Mouse (Mus musculus): ENCODE measurements around the gene Cd247. TPM values are rescaled to one million over a fixed set of nuclear protein-coding genes. Genes with fewer than 3 reads are reported as not detected.
"Not testable (repeated sequence)": the region's sequence is repeated elsewhere in the genome, so short reads cannot be mapped to it uniquely, and the experiment has no call there.

Gene Cd247
- total RNA-seq (2021) = under 1 TPM; 0.76 to 0.80 TPM

DNA sequence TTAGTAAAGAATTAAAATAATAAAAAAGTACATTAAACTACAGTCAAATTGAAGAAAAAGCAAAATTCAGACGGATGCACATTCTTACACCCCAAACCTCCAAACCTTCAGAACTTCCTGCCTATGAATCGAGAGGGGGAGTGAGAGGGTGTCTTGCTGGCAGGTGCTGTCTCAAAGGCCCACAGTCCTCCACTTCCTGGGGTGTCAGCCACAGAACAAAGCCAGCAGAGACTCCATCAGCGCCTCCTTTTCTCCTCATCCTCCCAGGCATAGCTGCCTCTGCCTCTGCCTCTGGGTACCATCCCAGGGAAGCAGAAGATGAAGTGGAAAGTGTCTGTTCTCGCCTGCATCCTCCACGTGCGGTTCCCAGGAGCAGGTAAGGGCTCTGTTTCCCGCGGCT lies at the start of gene Cd247:
Cd247 (plus strand) TSS at position 171 of the 400 bp plus-strand sequence.
- no peak for DNase-seq
- intact Hi-C loops (cut with DNase I) = no loop called here

DNA sequence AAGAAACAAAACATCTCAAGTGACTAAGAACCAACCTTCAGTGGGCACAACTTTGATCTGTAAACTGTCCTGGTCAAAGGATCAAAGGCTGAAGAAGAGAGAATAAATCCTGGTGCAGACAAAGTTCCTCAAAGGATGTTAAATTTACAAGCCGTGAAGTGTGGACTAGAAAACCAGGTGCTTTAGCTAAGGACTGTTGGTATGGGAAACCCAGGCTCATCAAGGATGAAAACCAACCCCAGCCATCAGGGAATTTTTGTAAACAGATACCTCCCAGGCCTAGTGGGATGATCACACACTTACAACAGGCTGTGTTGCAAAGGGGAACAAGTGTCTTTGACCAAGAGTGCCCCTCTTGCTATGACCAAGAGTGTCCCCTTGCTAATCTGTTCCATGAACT lies 49.5 kb upstream of the Cd247 start:
- intact Hi-C loops (cut with DNase I) = loop anchor here (1.0 to 10.0 kb wide), 5 partner anchors 15 to 344 kb away; partner anchors contain the start of genes Dcaf6 and Mpc2

DNA sequence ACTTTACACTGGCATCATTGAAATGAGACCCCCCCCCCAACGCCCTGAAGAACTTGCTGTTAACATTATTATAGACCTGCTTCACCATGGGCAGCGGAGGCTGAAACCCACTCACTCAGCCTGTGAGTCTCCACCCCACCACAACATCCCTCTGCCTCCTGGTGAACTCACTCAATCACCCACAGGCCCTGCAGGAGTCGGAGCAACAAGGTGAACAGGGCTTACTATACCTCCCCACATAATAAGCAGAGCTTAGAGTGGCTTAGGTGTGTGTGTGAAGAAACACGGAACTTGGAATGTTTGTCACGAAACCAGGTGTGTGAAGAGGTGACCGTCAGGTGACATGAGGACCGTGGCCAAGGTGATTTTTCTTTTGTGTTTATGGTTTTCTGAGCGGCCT lies 46.5 kb upstream of the Cd247 start:
- intact Hi-C loops (cut with DNase I) = no loop called here

More for the DNA sequence above, 49.5 kb upstream of the Cd247 start:
- no peak for DNase-seq

DNA sequence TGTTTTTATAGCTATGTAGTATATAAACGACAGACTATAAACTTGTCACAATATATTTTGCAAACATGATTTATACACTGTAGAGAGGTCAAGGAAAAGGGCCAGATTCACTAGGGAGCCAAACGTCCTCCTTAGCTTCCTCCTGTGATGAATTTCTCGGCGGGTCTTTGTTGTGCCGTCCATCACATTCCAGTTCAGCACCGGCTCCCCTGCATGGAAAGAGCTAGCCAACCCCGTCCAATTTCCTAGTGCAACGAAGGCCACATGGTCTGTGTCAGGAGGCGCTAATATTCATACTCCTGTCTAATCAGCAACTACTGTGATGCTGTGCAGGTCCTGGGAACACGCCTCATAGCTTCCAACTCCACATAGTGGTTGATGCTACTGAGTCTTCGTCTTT lies 40.4 kb upstream of the Cd247 start:
- intact Hi-C loops (cut with DNase I) = no loop called here
- DNase-seq = no peak

More for the DNA sequence above, 46.5 kb upstream of the Cd247 start:
- DNase-seq = no peak

DNA sequence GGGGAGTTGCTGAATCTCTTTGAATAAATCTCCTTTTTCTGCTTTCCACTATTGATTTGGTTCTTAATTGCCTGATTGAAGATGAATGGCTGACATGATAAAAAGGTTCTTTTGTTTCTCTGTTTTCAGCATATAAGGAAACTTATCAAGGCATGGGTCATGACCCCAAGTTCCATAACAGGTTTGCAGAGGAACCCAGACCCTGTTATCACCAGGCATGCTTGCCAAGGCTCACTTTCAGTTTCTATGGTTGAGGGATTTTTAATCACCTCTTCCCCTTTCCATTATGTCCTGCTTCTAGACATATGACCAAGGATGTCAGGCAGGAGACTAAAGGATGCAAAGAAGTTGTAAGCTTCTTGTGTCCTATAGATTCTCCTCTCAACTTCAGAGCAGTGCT lies 37.3 kb upstream of the Cd247 start:
- DNase-seq = no peak
- intact Hi-C loops (cut with DNase I) = no loop called here

DNA sequence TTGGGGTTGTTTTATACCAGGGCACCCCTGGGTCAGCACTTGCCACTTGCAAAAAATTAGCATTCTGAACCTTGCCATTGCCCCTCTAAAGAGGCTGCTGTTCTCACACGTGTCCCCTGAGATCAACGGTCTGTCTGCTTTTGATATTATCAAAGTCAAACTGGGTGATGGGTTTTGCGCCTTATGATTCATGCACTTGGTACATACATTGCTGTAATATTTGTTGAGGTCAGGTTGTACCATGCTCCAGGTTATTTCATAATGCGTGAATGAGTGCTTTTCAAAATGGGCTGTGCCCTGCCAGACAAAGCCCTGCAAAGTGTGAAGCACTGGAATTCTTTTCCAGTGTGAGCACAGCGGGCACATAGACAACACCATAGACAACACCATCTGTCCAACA lies 36.6 kb upstream of the Cd247 start:
- DNase-seq = no peak
- intact Hi-C loops (cut with DNase I) = no loop called here

DNA sequence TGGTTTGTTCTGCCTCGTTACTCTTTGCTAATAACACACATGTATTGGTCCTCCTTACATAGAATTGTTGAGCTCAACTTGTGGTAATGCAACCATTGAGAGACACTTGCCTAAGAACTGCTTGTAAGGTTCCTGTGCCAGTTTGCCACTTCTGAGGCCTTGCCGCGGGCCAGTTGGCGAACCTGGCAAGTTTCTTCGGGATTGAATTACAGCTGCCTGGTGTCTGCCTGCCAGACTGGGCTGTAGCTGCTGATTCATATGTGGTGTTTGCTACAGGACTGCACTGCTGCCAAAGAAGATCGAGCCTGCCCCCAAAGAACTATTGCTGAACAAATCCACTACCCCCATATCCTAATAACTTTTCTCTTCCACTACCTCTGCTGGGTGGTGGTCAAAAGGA lies 34.3 kb upstream of the Cd247 start:
- no peak for DNase-seq
- intact Hi-C loops (cut with DNase I) = loop anchor here (1.0 kb wide), 1 partner anchor 16 kb away; no protein-coding TSS in a partner anchor

DNA sequence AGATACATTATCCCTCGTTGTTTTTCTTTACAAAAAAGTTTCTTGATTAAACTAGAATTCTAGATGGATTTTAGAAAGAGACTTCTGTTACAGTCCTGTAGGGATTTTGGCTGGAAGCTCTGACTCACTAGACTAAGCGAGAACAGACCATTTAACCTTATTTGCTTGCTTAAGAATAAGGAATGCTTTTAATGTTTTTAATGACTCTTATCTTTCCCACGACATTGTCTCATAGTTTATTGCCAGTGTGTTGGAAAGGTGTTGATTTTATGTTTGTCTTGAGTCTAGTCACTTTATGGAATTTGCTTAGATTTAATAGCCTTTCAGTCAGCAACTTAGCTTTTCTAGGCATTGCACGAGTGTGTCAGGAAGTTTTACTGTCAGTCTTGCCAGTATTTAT lies 33.3 kb upstream of the Cd247 start:
- intact Hi-C loops (cut with DNase I) = no loop called here
- DNase-seq = no peak

DNA sequence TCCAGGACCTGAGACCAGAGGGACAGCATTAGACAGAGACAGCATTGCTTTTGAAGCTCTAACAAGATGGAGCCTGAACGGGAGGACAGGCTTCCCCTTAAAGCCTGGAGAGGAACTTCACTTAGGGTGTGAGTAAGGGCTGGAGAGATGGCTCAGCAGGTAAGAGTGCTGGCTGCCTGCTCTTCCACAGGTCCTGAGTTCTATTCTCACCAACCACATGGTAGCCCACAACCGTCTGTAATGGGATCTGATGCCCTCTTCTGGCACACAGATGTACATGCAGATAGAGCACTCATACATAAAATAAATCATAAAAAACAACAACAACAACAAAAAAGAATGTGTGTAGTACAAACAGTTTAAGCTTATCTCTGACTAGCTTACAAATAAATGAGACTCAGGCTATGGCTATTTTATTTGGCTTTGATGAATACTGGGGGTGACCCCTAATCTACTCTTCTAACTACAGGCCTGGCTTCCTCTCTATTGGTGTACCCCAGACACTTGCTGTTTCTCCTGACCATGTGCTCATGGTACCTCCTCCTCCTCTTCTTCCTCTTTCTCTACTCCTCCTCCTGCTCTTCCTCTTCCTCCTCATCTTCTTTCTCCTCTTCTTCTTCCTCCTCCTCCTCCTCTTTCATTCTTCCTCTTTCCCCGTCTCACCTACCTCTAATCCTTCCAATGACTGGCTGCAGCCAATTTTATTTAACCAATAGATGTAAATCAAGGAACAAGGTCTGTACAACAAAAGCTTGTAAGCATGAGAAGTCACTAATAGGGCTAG lies 26.8 kb upstream of the Cd247 start:
- intact Hi-C loops (cut with DNase I) = loop anchor here (5.0 to 10.0 kb wide), 2 partner anchors 179 to 297 kb away; partner anchors contain the start of genes Dcaf6 and Mpc2
- no peak for DNase-seq

DNA sequence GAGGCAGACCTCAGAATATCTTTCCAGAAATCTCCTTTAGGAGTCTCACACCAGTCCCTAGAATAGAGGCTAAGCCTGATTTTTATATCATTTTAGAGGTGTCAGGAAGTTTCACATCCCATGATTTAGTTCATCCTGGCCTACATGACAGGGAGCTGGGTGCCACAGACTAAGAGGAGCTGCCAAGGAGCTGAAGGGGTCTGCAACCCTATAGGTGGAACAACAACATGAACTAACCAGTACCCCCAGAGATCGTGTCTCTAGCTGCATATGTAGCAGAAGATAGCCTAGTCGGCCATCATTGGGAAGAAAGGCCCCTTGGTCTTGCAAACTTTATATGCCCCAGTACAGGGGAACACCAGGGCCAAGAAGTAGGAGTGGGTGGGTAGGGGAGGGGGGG lies 26.0 kb upstream of the Cd247 start:
- not testable (repeated sequence) for DNase-seq
- intact Hi-C loops (cut with DNase I) = loop anchor here (5.0 to 10.0 kb wide), 2 partner anchors 180 to 298 kb away; partner anchors contain the start of genes Dcaf6 and Mpc2

DNA sequence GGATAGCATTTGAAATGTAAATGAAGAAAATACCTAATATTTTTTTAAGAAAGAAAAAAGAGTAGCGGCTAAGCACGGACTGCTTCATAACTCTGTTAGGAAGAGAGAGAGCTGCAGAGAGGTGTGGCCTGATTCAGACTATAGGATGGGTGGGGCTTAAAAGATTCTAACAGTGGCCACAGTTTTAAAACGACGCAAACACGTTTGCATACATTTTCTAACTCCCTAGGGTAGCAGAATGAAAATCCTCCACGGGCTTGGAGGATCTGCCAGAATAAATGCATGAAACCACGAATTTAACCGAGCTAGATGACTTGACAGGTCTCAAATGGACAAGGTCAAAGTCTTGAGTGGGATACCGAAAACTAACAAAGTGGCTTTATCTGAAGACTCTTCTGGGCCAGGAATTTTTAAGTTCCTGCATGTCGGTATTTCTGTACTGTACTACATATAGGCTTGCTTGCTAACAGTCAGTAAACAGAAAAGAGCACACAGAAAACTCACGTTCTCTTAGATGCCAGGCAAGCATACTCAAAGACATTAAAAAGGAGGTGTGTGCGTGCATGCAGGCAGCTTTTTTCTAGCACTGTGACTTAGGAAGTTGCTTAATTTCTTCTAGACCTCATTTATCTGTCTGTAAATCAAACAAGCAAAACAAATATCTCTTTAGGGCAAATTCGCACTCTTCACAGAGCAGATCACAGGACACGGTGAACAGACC lies 25.4 kb upstream of the Cd247 start:
- intact Hi-C loops (cut with DNase I) = loop anchor here (5.0 to 10.0 kb wide), 2 partner anchors 181 to 298 kb away; partner anchors contain the start of genes Dcaf6 and Mpc2
- no peak for DNase-seq

DNA sequence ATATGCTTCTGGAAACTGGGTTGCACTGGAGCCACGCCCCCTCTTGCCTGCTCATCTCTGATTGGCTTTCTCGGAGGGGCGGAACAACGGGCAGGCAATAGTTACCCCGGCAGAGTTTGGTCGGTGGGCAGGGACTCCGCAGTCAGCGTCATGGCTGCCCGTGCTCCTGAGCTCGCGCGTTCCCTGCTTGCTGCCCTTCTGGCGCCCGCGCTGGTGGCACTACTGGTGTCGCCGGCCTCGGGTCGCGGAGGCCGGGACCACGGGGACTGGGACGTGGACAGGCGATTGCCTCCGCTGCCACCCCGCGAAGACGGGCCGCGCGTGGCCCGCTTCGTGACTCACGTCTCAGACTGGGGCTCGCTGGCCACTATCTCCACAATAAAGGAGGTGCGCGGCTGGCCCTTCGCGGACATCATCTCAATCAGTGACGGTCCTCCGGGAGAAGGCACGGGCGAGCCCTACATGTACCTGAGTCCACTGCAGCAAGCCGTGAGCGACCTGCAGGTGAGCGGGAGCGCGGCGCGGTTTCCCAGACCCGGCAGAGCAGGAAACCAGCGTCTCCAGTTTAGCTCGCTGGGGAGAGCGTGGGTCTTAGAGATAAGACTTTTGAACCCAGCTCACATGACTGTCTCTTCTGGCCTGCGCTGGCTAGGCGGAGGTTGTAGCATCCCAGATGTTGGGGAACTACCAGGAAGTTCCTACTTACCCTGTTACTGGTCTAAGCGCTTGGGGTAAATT lies 24.7 kb upstream of the Cd247 start, which contains the start of gene Creg1:
Creg1 (plus strand) TSS at position 112 of the 738 bp plus-strand sequence.
- DNase-seq = peak; percentile 92 to 94
- intact Hi-C loops (cut with DNase I) = loop anchor here (5.0 to 10.0 kb wide), 2 partner anchors 182 to 299 kb away; partner anchors contain the start of genes Dcaf6 and Mpc2

DNA sequence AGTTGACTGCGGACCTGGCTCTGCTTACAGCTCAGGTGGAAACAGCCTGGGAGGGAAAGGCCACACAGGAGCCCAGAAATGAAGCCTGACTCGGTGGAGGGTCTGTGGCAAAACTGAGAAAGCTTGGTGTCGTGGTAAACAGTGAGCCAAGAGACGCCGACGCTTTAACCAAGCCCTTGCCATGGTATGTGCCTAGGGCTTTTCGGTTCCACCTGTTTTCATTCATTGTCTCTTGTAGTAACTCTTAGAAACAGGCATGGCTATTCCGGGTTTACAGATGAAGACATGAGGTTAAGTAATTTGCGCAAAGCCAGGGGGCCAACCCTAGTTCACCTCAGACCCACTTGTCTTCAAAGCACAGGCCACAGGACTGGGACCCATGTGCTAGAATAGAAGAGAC lies 23.9 kb upstream of the Cd247 start:
- intact Hi-C loops (cut with DNase I) = loop anchor here (5.0 to 10.0 kb wide), 2 partner anchors 182 to 300 kb away; partner anchors contain the start of genes Dcaf6 and Mpc2
- no peak for DNase-seq

DNA sequence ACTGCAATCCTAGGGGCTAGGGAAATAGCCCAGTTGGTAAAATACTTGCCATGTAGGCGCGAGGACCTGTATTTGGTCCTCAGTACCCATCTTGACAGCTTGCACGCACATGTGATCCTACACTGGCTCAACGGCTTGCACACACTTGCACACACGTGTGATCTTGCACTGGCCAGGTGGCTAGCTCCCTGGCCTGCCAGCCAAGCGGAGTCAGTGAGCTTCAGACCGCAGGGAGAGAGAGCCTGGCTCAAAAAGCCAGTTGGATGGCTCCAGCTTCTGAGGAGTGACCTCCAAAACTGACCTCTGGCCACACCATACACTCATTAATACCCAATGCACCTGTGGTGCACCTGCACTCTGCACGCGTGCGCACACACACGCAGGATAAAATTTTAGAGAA lies 23.4 kb upstream of the Cd247 start:
- DNase-seq = no peak
- intact Hi-C loops (cut with DNase I) = loop anchor here (10.0 kb wide), 1 partner anchor 300 kb away; the partner anchor contains the start of genes Dcaf6 and Mpc2

DNA sequence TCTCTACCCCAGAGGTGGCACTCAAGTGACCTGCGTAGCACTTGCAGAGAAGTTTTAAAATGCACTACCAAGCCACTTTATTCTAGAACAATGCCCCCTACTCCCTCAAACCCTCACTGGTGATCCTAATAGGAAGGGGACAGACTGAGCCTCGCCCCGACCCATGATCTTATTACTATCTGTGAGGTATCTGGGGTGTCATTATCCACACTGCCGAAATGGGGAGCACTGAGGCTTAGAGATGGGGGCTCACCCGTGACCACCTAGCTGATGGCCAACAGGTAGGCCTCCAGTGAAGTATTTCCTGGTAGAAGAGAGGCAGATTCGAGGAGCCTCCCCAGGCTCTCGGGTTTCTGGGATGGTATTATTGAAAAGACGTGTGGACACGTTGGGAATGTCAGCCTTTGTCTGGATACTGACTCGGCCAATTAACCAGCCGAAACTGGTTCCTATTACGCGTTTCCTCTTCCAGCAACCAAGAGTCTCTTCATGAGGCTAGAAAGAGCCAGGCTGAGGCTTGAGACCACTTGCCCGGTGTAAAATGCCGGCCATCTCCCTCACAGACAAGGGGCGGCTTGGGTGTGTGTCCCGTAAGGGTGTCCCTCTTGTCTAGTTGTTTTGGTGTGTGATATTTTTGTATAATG lies 22.7 kb upstream of the Cd247 start:
- no peak for DNase-seq
- intact Hi-C loops (cut with DNase I) = loop anchor here (10.0 kb wide), 1 partner anchor 301 kb away; the partner anchor contains the start of genes Dcaf6 and Mpc2

DNA sequence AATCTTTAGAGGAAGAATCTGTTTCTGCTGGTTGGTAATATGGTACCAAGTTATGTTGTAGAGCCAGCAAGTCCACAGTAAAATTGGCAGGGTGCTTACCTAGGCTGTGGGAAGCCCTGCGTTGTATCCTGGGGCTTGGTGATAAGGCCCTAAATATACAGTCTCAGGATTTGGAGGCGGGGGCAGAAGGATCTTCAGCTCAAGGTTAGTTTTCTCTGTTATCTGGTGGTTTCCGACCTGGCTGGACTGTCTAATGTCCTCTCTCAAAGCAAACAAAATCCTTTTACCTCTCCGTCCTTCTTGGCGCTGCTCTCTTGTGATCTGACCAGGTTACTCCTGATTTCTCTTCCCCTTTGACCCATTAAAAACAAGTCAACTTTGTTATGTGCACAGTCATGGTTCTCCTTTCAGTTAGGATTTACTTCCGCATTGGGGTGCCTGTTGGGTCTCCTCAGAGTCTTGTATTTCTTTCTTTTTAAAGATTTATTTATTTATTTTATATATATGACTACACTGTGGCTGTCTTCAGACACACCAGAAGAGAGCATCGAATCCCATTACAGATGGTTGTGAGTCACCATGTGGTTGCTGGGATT lies 22.1 kb upstream of the Cd247 start:
- intact Hi-C loops (cut with DNase I) = loop anchor here (10.0 kb wide), 1 partner anchor 302 kb away; the partner anchor contains the start of genes Dcaf6 and Mpc2
- no peak for DNase-seq

DNA sequence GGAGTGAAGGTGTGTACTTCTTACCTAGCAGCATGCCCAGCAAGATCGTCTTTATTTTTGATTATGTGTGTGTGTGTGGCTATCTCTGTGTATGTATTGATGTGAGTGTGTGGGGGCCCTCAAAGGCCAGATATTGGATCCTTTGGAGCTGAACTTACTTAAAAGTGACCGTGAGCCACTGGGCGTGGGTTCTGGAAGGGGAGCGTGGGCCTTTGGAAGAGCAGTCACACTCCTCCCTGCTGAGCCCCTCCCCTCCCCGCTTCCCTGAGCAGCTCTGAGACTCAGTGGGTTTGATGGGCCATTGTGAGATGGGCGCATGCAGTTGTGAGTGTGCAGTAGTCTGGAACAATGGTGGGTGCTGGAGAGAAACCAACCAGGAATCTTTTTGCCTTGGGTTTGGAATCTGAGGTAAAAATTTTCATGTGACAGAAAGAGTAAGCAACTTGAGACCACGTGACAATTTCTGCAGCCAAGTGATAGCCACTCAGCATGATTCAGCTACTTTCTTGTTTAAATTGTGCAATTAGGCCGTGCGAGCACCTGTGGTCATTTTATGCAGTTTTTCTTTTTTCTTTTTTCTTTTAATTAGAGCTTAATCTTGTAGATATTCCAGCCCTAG lies 19.5 kb upstream of the Cd247 start:
- no peak for DNase-seq
- intact Hi-C loops (cut with DNase I) = loop anchor here (10.0 kb wide), 1 partner anchor 304 kb away; the partner anchor contains the start of genes Dcaf6 and Mpc2

DNA sequence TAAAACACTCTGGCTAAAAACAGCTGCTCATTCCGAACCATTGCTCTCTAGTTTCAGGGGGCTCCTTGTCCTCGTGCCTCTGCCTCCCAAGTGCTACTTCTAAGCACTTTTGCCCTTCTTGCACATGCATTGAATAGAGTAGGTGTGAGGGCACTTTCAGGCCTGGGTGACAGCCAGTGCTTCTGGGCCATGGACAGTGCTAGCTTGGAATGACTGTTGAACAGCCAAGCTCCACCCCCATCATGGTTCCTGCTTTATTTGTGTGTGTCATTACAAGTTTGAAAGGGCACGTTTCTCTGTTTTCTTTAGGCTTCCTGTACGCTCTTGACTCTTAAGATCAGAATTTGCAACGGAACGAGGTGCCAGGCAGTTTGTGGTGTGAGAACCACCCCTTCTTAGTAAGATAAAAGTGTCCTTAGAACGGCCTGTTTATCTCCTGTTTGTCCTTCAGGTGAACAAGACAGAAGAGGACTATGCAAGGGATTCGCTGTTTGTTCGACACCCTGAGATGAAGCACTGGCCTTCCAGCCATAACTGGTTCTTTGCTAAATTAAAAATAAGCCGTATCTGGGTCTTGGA lies 18.2 kb upstream of the Cd247 start:
- DNase-seq = no peak
- intact Hi-C loops (cut with DNase I) = loop anchor here (10.0 kb wide), 1 partner anchor 235 kb away; the partner anchor contains the start of gene Pou2f1

Data from heart, postnatal 36 days (tissue).